Mouse (Mus musculus) CH12.LX (cell line): Measurements from ENCODE around the gene Ptprm.

Experiments
- CTCF ChIP-seq, 2 experiments: IDR thresholded peaks in 1 of 2; conservative IDR thresholded peaks in 1 of 2; 2 replicates each; pipeline ENCODE4 v1.5.1; 2011 to 2012; ENCODE audit warnings: low read depth in 2 of 2, low read length in 2 of 2, improper control_type of control experiment in 1 of 2, inconsistent platforms in 1 of 2, mild to moderate bottlenecking in 1 of 2, moderate library complexity in 1 of 2
- E2F4 ChIP-seq: IDR thresholded peaks from 2 replicates; pipeline ENCODE4 v1.6.1; 2011; ENCODE audit warnings: low read depth, low read length, improper control_type of control experiment; ENCODE audit not compliant: insufficient replicate concordance
- JUN ChIP-seq: IDR thresholded peaks from 2 replicates; pipeline ENCODE4 v1.6.1; 2011; ENCODE audit warnings: low read depth, mild to moderate bottlenecking, low read length, improper control_type of control experiment, moderate library complexity; ENCODE audit not compliant: insufficient read depth
- MAFK ChIP-seq: IDR thresholded peaks from 2 replicates; pipeline ENCODE4 v1.6.1; 2011; ENCODE audit warnings: low read length, improper control_type of control experiment; ENCODE audit not compliant: insufficient replicate concordance
- POLR2A ChIP-seq: IDR thresholded peaks from 2 replicates; pipeline ENCODE4 v1.6.1; 2011; ENCODE audit warnings: low read depth, mild to moderate bottlenecking, improper control_type of control experiment, low read length

DNA sequence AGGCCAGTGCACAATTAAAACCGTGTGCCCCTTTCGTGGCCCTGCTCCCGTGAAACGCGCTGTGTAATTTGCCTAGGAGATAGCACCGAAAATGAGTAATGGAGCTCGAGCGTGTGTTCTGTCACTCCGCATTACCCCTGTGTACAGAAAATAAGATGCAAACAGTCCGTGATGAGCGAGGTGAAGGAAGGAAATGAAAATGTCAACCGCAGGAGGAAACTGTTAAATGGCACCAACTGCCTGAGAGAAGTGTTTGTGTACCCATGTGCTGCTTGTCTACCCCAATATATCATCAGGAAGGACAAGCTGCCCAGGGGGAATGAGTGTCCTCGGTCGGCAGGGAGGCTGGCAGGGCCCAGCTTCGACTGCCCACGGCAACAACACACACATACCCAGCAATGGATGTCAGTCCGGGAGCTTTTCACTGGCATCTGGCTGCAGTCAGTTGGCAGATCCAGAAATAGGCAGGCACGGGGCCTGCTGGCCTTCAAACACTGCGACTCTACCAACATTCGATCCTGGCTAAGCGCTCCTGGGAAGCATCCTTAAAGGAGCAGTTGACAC lies 79.6 kb downstream of the Ptprm start:
- TF ChIP-seq POLR2A (no peak), CTCF (conservative IDR thresholded peaks at IDR 0.05 in 1 of 2, IDR thresholded peaks at IDR 0.05 in 1 of 2; ENCODE audit: low read depth in 2 of 2, low read length in 2 of 2) (no peak), JUN (no peak), E2F4 (no peak), MAFK (no peak)
